Mouse (Mus musculus): ENCODE measurements around the gene Hbp1.

The Hbp1 gene

DNA sequence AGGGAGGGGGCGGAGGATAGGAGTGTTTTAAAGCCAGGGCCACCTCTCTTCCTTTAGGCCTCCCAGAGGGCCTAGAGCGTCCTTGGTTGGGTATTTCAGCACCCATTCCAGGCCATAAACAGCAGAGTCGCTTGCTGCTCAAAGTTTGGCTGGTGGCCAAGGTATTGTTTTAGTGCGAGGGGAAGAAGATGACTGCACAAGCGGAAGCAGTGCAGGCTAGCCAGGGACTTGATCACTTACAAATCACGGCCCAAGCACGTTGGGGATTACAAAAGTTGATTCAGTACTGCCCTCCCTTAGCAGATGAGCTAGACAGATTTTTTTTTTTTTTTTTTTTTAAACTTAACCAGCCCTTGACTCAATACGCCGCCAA is 310 bp upstream of the Hbp1 start:
- DNase-seq (ENCODE audit: low read depth, low spot score) = no peak

DNA sequence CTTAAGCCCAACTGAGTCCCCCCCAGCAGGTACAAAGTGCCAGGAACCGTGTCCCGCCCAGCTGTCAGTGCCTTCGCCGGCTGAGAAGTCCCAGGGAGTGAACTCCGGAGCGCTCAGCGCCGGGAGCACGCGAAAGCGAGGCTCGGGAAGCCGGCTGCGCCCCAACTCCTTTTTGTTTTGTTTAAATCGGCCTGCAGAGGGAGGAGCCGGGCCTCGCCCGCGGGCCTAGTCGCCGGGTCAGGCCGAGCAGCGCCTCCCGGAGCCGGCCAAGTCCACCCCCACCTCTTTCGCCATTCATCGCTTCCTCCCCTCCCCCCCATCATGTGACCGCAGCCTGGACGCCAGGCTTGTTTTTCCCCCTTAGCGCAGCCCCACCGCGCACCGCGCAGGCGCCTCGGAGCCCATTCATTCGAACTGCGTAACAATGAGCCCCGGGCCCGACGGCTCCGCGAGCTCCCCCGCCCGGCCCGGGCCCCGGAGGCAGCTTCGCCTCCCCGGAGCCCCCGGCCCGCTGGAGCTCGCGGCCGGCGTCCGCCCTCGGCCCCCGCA is 1.1 kb downstream of the Hbp1 start:
- peak; percentile 94 for DNase-seq (ENCODE audit: low read depth, low spot score)

DNA sequence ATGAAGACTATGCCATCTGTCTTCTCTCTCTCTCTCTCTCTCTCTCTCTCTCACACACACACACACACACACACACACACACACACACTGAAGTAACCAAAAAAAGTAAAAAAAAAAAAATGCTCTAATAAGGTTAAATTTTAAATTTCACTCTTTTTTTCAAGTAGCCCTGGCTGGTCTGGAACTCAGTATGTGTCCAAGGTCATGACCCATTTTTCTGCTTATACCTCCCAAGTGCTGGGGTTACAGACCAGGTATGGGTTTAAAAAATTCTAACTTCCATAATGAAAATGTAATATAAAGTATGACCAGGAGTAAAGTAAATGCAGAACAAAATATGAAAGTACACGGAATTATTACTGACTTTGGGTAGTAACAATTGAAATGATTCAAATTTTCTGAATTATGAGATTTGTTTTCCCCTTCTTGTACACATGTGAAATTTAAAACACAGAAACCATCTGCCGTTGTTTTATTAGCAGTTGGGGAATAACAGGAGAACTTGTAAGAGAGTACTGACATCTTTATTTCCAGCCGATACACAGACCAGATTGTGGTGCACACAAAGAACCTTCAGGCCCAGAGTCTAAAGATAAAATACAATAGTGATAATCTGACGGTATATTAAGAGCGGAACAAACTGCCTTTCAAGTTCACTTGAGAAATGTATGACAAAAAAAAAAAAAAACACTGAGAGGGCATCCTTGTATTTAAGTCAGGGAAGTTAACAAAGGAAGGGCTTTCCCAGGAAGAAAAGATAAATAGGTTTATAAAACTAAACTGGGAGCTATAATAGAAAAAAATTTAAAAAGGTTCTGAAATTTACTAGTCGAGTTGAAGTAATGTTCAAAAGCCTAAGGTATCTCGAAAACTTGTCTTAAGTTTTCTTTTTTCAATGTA is 2.0 kb downstream of the Hbp1 start:
- no peak for DNase-seq (ENCODE audit: low read depth, low spot score)

DNA sequence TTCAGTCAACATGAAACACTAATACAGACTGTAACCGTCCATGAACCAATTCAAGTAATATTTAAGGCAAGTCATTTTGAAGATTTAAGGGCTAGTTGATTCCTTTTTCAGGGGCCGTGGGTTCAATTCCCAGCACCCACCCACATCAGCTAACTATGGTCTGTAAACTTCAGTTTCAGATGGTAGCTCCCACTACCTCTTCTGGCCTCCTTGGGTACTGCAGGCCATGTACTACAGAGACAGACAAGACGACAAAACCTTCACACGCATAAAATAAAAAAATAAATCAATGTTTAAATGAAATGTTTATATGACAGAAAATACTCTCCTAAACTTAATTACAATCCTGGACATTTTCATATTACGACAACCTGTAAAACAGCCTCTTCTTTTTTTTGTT is 2.9 kb downstream of the Hbp1 start:
- DNase-seq (ENCODE audit: low read depth, low spot score) = no peak

DNA sequence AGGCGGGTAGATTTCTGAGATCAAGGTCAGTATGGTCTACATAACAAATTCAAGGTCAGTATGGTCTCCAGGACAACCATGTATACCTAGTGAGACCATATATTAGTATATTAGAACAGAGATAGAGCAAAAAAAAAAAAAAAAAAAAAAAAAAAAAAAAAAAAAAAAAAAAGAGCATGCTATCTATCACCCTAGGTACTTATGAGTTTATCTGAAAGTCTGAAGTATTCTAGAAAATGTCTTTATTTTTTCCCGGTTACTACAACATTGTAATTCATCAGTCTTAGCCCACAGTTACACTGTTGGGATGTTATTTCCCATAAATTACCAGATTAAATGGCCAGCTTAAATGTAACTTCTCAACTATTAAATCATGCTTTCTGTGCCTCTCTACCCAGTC is 5.9 kb downstream of the Hbp1 start:
- no peak for DNase-seq (ENCODE audit: low read depth, low spot score)

DNA sequence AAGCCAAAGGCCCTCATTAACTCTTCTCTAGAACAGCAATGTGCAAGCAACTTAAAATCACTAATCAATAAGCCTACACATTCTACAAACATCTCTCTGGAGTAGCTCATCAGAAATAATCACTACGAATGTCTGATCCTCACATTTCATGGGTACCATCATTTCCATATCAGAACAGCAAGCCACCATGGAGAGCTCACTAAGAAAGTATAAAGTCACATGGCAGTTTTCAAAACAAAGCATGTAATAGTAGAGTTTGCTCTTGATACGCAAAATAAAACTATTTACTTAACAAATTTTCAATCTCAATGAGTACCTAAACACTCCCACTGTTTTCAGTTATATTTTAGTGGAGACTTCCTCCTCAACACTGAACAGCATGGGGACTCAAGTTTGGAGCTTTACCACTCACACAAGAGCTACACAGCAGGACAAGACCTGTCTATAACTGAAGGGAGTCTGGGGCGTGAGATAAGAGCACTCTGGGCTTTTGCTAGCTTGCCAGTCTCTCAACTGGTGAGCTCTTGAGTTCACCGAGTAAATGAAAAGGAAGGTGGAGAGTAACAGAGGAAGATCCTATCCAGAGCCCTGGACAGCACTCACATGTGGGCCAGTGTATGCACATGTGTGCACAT is 7.2 kb downstream of the Hbp1 start:
- no peak for DNase-seq (ENCODE audit: low read depth, low spot score)

DNA sequence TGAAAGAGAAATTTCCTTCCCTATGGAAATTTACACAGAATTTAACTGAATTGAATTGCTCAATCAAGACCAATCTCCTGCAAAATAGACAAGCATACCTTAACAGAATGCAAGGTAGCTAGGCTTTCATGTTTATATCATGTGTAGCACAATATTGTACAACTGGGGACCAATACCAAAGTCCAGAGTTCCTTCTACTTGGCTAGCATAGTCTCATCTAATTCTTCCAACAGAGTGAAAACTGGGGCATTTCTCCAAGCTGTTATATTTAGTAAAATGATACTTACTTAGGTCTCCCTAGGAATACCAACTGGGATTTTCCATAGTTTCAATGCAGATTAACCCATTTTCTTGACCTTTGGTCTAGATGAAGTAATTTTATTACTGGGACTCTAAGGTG is 11.3 kb downstream of the Hbp1 start:
- no peak for DNase-seq (ENCODE audit: low read depth, low spot score)

DNA sequence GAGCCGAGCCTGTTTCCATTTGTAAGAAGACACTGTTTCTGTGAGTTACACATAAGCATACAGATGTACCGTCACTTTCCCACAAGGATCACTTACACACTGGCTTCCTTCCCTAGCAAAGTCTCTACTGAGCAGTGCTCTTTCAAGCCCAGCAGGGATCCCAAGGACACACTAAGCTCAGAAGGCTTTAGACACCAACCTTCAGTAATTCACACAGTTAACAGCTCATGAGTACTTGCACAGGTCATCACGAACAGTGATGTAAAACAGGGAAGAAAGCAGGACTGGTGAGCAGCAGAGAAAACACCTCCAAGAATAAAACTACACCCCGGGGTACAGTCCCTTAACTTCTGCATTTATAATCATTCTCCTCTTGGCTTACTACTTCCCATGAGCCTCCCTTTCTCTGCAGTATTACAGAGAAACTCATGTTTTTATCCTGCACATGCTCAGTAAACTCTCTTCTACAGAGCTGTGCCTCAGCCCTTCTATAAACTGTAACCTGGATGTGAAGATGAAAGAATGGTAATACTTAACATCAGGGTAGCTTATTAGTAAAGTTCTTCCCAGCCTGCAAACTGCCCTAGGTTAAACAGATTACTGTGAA is 11.8 kb downstream of the Hbp1 start:
- no peak for DNase-seq (ENCODE audit: low read depth, low spot score)

DNA sequence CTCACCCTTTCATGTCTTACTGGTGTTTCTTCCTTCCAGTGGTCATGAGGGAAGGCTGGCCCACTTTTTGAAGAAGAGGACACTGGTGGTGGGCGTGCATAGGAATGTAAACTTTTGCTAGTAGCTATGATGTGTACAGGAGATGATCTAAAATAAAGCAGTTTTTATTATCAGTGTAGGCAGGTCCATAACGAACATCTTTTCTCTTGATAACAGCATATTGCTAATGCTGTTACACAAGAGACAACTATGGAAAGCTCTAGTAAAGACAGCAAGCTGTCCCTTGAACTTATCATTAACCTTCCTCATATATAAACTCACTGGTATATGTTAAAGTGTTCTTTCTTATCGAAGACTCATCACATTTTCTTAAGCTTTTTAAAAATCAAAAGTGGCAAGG is 12.7 kb downstream of the Hbp1 start:
- no peak for DNase-seq (ENCODE audit: low read depth, low spot score)

DNA sequence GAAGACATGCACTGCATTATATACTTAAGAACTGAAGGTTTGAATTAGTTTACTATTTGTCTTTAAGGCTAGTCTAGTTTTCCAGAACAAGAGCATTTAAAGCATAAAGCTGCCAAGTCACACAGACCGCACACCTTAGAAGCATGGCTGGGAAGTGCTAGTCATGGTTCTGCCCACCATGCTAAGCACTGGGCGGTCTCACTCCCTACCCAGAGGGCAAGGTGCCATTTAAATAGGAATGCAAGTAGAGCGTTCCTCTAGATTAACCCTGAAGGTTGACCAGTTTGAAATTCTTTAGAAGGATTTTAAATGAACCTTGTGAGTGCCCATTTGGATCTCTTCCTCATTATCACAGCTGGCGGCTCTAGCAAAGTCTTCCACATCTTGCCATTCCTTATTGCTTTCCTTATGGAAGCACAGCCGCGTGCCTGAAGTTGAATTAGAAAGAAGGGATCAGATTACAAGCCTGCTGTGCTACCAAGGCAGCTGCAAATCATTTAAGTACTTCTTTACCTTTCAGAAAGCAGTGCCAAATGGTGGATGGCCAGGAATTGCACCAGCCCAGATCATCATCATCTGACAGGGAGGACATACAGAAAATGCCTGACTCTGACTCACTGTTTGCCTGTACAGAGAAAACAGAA is 13.6 kb downstream of the Hbp1 start:
- DNase-seq (ENCODE audit: low read depth, low spot score) = no peak

DNA sequence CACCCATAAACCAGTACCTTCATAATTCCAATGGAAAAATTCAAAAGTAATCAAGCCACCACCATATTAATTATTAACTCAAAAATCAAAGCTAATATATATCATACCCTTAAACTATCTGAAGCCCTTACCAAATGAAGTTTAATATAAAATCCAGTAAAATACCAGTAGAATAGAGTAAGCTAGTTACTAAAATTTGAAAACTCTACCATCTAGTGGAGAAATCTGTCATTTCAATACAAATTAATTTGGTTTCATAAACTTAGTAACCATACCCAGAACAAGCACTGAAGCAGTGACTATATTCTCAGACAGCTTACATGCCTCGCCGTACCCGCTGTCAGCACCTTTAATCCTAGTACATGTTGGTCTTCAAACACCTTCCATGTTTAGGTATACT is 18.5 kb downstream of the Hbp1 start:
- no peak for DNase-seq (ENCODE audit: low read depth, low spot score)

DNA sequence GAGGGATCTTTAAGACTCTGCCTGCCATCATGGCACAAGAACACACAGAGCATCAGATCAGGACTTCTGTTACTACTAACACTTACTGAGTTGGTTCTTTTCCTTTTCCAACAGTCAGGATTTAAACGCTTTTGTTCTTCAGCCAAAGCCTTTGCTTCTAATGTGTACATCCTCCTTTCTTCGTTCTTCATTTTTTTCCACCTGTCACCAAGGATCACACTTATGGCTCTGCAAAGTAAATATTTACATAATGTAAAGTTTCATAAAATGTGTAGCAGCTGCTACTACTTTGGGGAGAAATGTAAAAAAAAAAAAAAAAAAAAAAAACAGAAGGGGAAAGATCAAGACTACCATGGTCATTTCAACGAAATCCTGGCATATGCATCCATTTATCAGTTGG is 21.8 kb downstream of the Hbp1 start:
- no peak for DNase-seq (ENCODE audit: low read depth, low spot score)

DNA sequence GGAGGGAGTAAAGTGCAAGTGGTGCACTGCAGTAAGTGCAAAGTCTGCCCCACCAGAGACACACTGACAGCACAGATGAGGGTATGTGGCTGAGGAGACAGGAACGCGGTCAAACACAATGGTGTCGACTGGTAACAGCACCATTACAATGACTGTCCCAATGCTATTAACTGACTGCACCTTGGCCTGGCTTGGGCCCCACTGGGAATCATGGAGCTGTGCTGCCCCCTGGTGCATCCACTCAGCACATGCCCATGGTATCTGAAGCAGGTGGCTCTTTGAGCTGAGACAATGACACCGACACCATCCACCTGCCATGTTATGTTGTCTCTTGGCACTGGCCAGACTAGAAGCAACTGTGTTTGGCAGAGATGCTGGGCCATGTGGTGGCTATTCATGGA is 23.7 kb downstream of the Hbp1 start:
- DNase-seq (ENCODE audit: low read depth, low spot score) = peak; percentile 48

DNA sequence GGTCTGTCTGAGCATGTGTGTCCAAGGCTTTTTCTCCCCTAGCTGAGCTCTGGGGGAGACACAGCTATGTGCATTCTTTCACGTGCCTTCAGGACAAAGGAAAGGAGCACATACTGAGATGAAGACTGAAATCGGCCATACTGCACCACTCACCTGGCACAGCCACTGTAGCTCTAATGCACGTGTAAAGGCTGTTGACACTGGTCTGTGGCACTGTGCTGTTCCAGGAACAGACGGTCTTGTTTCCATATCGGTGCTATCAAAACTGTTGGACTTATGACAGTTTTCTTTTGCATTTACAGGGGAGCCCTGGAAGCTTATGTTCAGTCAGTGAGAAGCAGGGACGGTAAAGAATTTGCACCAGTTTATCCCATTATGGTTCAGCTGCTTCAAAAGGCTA is 25.0 kb downstream of the Hbp1 start:
- DNase-seq (ENCODE audit: low read depth, low spot score) = no peak

DNA sequence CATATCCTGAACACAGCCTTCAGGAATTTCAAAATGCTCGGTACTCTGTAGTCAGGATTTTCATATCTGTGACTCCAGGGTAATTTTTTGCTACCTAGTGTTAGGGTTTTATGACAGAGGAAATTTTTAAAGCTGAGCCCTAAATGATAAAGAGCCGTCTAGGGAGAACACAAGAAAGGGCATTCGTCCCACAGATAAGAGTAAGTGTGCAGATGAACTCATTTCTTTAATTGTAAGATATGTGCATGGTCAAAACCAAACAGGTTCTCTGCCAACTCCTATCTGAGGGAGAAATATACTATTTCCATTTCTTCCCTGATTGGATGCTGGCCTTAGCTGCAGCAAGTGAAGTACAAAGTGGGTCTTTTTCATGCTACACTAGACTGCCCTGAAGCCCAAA is 26.2 kb downstream of the Hbp1 start:
- DNase-seq (ENCODE audit: low read depth, low spot score) = no peak

DNA sequence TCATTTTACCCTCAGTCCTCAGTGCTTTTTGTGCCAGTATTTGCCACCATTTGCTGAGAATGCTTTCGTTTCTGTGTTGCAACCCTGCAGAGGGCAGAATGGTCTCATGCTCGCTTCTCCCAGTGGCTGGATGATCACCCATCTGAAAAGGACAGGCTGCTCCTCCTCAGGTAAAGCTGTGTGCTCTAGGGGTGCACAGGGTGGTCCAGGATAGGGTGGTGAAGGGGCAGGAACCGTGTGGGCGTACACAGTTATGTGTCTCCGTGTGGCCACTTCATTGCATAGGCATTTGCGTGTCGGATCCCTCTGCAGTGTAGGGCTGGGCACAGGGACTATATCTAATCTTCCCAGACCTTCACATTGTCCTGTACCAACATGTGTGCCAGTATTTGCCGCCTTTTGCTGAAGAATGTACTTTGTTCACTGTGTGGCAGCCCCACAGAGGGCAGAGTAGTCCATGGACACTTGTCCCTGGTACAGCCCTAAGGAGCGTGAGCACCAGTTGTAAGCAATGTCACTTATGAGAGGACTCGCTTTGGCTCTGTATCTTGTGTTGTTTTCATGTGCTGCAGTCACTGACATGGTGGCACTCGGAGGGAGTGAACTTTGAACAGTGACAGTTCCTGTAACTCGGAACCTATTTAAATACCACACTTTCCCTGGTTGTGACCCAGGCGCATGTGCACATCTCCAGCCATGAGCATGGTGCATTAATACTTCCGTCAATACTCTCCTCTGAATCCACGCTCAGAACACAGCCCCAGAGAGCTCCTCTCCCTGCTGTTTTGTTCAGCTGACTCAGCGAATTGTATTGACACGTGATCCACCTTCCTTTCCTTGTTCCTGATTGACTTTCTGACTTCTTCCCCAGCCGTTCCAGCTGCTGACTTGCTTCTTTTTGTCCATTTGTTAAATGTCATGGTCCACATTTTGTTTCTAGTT is 29.6 kb downstream of the Hbp1 start:
- no peak for DNase-seq (ENCODE audit: low read depth, low spot score)

DNA sequence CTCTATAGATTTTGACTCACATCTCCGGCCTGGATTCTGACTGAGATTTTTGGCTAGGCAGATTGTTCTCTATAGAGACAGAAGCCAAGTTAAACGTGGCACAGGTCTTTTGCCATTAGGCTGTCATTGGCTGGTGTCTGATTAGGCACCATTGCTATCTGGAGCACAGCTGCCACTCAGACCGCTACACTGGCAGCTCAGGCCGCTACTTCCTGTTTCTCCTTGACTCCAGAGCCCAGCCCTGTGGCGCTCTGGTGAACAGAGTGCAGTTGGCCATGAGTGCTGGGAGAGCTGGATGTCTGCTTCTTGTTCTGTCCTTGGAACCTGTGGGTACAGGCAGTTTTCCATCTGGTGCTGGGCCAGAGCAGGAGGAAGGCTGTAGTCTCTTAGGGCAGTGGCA is 33.1 kb downstream of the Hbp1 start:
- peak; percentile 56 for DNase-seq (ENCODE audit: low read depth, low spot score)

DNA sequence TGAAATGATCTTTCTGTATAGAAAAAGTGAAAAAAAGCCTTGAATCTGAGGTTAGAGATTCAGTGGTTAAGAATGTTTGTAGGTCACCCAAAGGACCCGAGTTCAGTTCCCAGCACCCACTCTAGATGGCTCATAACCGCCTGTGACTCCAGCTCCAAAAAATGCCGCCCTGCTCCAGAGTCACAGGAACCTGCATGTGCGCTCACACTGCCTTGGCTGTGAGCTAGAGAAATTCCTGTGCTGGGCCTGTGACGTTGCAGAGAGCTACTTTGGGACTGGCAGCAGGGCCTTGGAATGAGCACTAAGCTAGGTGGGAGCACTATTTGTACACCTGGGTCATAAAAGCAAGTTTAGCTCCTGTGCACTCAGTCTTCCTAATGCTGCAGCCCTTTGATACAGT is 33.6 kb downstream of the Hbp1 start:
- DNase-seq (ENCODE audit: low read depth, low spot score) = no peak

DNA sequence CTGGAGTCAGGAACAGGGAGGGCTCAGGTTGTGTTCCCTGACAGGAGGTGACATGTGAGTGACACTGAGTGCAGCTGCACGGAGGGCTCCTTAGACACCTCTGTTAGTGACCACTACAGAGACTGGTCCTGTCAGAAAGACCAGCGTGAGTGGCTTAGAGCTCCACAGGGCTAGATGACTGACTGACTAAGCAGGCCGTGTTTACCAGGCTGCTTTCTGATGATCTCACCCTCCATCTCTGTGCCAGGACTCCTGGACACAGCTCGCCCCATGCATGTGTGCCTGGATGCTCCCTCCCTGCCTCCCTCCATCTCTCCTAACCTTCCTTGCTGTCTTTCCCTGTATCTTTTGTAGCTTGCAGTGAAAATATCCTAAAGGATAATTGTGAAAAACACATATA is 36.7 kb downstream of the Hbp1 start:
- DNase-seq (ENCODE audit: low read depth, low spot score) = peak; percentile 42

DNA sequence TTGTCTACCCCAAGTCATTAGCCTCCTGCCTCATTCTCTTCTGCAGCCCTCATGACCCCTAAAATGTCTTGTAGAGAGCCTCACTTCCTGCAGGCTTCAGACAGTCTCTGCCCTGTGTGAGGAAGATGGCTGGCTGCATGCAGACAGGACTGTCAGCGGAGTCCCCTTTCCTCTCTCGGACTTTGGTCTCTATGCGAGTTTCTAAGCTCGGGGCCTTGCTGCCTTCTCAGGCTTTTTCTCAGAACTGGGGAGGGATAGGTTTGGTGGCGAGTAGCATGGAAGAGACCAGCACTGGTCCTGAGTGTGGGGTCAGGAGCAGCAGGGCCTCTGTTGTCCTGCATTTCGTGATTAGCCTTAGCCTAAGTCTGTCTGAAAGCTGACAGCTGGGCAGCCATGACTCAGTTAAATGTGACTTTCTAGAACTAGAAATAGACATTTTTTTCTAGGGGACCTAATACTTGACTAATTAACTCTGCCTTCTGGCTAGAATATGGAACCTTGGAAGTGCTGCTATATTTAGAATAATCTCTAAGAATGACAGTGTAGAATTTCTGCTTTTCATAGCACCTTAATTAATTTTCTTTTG is 37.3 kb downstream of the Hbp1 start:
- DNase-seq (ENCODE audit: low read depth, low spot score) = no peak

DNA sequence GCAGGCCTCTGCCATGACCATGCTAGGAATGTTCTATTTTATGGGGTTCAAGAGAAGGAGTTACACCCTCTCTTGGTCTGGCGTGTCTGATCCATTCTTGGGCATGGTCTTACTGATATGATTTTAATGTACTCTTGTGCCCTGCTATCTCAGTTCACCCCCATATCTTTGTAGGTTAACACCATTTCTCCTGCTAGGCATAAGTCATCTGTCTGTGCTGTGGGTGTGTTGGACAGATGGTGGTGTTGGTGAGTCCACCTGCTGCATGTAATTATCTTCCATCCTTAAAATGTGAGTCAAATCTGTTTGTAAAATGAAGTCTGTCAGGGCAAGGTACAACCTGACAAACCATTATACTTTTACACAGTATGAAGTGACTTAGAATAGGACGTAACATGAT is 42.9 kb downstream of the Hbp1 start:
- DNase-seq (ENCODE audit: low read depth, low spot score) = no peak
